Mouse (Mus musculus): ENCODE results near the gene Lipc. TPM values are rescaled to one million over a fixed set of nuclear protein-coding genes. Genes with fewer than 3 reads are reported as not detected.

Lipc gene
- total and polyA plus RNA-seq, 2 experiments: 210 to 384 TPM

- Histone ChIP-seq H3K4me1 (ENCODE audit: control insufficient read depth, insufficient read depth, low read length) (0 out of 2 replicates have a peak, but pooled peaks cover 2% of the 10 kb centered on the region), H3K36me3 (ENCODE audit: control insufficient read depth, insufficient read depth, low read length) (no peaks in the 10 kb centered on the region), H3K79me2 (ENCODE audit: control insufficient read depth, insufficient read depth, low read length) (no peaks in the 10 kb centered on the region), H3K27ac (replicated peaks; ENCODE audit: insufficient read depth, low read depth, low read length) (no peak overlapping the region), H3K9ac (ENCODE audit: low read depth, low read length) (no peak overlapping the region), H3K4me3 (ENCODE audit: insufficient read depth, low read depth, low read length) (no peak overlapping the region), H3K27me3 (ENCODE audit: control insufficient read depth, insufficient read depth, low read length) (no peaks in the 10 kb centered on the region)
- TF ChIP-seq POLR2A (IDR thresholded peaks at IDR 0.05; ENCODE audit: extremely low read depth, insufficient read depth, low read length): no peak
- TF ChIP-seq CTCF (IDR thresholded peaks at IDR 0.05; ENCODE audit: low read depth, low read length): no peak
- DNase-seq (ENCODE audit: extremely low read depth, low read depth, low spot score): no peak
- 79% methylated on average over 3 of the region's 3 CpGs for WGBS
These were observed 2.2 kb upstream of the Lipc start for GRCm38 (mm10) chr9:70954226-70954625.

DNA sequence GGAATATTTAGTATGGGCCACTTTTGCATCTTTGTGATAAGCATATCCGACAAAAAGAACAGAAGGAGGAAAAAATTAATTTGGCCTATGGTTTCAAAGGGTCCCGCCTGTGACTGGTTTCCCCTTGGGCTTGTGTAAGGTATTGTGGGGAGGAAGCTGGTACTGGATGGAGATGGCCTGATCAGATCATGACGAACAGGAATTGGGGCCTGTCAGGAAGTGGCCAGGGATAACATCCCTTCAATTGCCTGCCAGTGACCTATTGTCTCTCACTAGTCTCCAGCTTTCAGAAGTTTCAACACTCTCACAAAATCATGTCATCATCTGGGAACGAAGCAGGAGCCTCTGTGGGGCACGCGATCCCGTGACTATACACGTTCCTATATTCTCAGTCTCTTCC lies 2.7 kb downstream of the Lipc start:
- H3K36me3 ChIP-seq (ENCODE audit: control insufficient read depth, insufficient read depth, low read length): no peaks in the 10 kb centered on the region
- H3K27ac ChIP-seq (replicated peaks; ENCODE audit: insufficient read depth, low read depth, low read length): no peak overlapping the region
- WGBS: 88% methylated on average over 8 of the region's 8 CpGs

DNA sequence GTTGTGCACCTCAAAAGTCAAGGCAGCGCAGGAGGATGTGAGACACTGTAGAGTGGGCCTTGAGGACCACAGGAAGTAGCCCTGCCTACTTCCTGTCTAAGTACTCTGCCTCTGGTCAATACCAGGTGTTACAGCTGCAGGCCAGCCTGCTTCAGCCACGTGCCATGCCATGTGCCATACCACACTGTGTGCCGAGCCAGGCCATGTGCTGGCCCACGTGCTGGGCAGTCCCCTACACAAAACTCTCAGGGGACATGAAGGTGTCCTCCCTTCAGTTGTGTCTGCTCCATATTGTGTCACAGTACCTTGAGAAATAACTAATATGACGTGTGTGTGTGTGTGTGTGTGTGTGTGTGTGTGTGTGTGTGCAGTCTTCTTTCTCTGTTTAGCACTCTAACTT lies 4.7 kb downstream of the Lipc start:
- H3K79me2 ChIP-seq (ENCODE audit: control insufficient read depth, insufficient read depth, low read length): no peaks in the 10 kb centered on the region
- 92% methylated on average over 5 of the region's 5 CpGs for WGBS
- no peaks in the 10 kb centered on the region for H3K36me3 ChIP-seq (ENCODE audit: control insufficient read depth, insufficient read depth, low read length)
- H3K27me3 ChIP-seq (ENCODE audit: control insufficient read depth, insufficient read depth, low read length): no peaks in the 10 kb centered on the region
- TF ChIP-seq CTCF (IDR thresholded peaks at IDR 0.05; ENCODE audit: low read depth, low read length) (no peak), POLR2A (IDR thresholded peaks at IDR 0.05; ENCODE audit: extremely low read depth, insufficient read depth, low read length) (no peak)
- no peak overlapping the region for H3K9ac ChIP-seq (ENCODE audit: low read depth, low read length)
- H3K4me3 ChIP-seq (ENCODE audit: insufficient read depth, low read depth, low read length): no peak overlapping the region
- no peak for DNase-seq (ENCODE audit: extremely low read depth, low read depth, low spot score)
- no peak overlapping the region for H3K27ac ChIP-seq (replicated peaks; ENCODE audit: insufficient read depth, low read depth, low read length)
- peaks cover 5% of the 10 kb centered on the region for H3K4me1 ChIP-seq (ENCODE audit: control insufficient read depth, insufficient read depth, low read length)

More for the DNA sequence above, 2.7 kb downstream of the Lipc start:
- H3K79me2 ChIP-seq (ENCODE audit: control insufficient read depth, insufficient read depth, low read length): no peaks in the 10 kb centered on the region
- DNase-seq (ENCODE audit: extremely low read depth, low read depth, low spot score): no peak
- no peak overlapping the region for H3K4me3 ChIP-seq (ENCODE audit: insufficient read depth, low read depth, low read length)
- H3K4me1 ChIP-seq (ENCODE audit: control insufficient read depth, insufficient read depth, low read length): 0 out of 2 replicates have a peak, but pooled peaks cover 2% of the 10 kb centered on the region
- no peak for TF ChIP-seq POLR2A (IDR thresholded peaks at IDR 0.05; ENCODE audit: extremely low read depth, insufficient read depth, low read length)
- TF ChIP-seq CTCF (IDR thresholded peaks at IDR 0.05; ENCODE audit: low read depth, low read length): no peak
- no peaks in the 10 kb centered on the region for H3K27me3 ChIP-seq (ENCODE audit: control insufficient read depth, insufficient read depth, low read length)
- no peak overlapping the region for H3K9ac ChIP-seq (ENCODE audit: low read depth, low read length)

DNA sequence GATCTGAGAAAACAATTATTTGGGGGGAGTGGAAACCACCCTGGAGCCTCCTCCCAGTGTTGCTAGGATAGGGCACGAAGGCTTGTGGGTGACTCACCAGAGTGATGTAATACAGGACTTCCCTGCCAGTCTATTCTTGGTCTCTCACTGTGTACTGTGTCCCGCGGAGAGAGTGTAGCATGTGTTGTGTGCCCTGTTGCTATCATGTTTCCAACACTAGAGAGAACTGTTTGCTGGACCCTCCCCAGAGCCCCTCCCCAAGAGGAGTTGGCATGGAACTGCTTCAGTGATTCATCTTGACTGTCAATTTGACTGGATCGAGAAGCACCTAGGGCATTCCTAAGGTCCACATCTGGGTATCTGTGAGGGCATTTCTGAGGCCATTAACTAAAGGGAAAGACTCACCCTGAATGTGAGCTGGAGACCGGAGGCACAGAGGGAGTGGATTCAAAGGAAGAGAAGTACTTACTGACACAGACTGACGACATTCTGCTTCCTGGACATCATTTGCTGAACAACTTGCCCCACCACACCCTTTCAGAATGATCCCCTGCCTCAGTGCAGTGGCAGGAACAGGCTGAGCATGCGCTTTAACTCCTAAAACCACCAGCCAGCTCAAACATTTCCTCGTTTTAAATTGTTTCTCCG lies 9.2 kb downstream of the Lipc start:
- Histone ChIP-seq H3K79me2 (ENCODE audit: control insufficient read depth, insufficient read depth, low read length) (no peaks in the 10 kb centered on the region), H3K36me3 (ENCODE audit: control insufficient read depth, insufficient read depth, low read length) (no peaks in the 10 kb centered on the region), H3K4me3 (ENCODE audit: insufficient read depth, low read depth, low read length) (no peak overlapping the region), H3K4me1 (ENCODE audit: control insufficient read depth, insufficient read depth, low read length) (peaks cover 19% of the 10 kb centered on the region), H3K27me3 (ENCODE audit: control insufficient read depth, insufficient read depth, low read length) (no peaks in the 10 kb centered on the region), H3K27ac (replicated peaks; ENCODE audit: insufficient read depth, low read depth, low read length) (peak overlapping the region; percentile 3; the same call in 1 of the 2 replicates), H3K9ac (ENCODE audit: low read depth, low read length) (no peak overlapping the region)
- 43% methylated on average over 9 of the region's 9 CpGs for WGBS
- TF ChIP-seq CTCF (IDR thresholded peaks at IDR 0.05; ENCODE audit: low read depth, low read length) (no peak), POLR2A (IDR thresholded peaks at IDR 0.05; ENCODE audit: extremely low read depth, insufficient read depth, low read length) (no peak)
- DNase-seq (ENCODE audit: extremely low read depth, low read depth, low spot score): peak; percentile 80

- Histone ChIP-seq H3K79me2 (ENCODE audit: control insufficient read depth, insufficient read depth, low read length) (no peaks in the 10 kb centered on the region), H3K9ac (ENCODE audit: low read depth, low read length) (no peak overlapping the region), H3K27ac (replicated peaks; ENCODE audit: insufficient read depth, low read depth, low read length) (peak overlapping the region; percentile 94), H3K27me3 (ENCODE audit: control insufficient read depth, insufficient read depth, low read length) (no peaks in the 10 kb centered on the region), H3K4me3 (ENCODE audit: insufficient read depth, low read depth, low read length) (no peak overlapping the region), H3K4me1 (ENCODE audit: control insufficient read depth, insufficient read depth, low read length) (peaks cover 36% of the 10 kb centered on the region), H3K36me3 (ENCODE audit: control insufficient read depth, insufficient read depth, low read length) (no peaks in the 10 kb centered on the region)
- DNase-seq (ENCODE audit: extremely low read depth, low read depth, low spot score): peak; percentile 99
- WGBS: 21% methylated on average over 8 of the region's 8 CpGs
- TF ChIP-seq POLR2A (IDR thresholded peaks at IDR 0.05; ENCODE audit: extremely low read depth, insufficient read depth, low read length): no peak
- TF ChIP-seq CTCF (IDR thresholded peaks at IDR 0.05; ENCODE audit: low read depth, low read length): no peak
These were observed 12.1 kb downstream of the Lipc start for GRCm38 (mm10) chr9:70939752-70940501.
